Comparison of ENCODE assay signal across 1 mouse cellular context in the genomic region with DNA sequence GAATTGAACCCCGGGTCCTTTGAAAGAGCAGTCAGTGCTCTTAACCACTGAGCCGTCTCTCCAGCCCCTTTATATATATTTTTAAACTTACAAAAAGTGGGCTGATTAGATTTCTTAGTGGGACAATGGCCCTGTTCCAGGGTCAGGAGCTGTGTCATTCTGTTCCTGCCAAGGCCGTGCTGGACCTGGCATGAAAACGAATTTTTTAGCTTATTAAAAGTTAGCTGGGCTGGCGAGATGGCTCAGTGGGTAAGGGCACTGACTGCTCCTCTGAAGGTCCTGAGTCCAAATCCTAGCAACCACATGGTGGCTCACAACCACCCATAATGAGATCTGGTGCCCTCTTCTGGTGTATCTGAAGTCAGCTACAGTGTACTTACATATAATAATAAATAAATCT. TPM values are rescaled to one million over a fixed set of nuclear protein-coding genes. Genes with fewer than 3 reads are reported as not detected.
"Had no signal": no experiment of that assay in that cellular context is flagged by ENCODE, and none has a peak within 500 bp of the region (broad histone marks: within the 10 kb centered on the region; RNA-seq: fewer than 3 reads in every experiment).

No protein-coding gene starts in this region.

RNA-seq across cellular contexts. Expression of a gene that starts 18.1 kb away (rescaled TPM):
- polyA plus RNA-seq: macrophage had no signal
